Mouse (Mus musculus): ENCODE measurements around the gene Slc2a4.
A peak's percentile ranks its signal among the peaks of the same experiment; 100 is the strongest.
"Not testable (repeated sequence)": the region's sequence is repeated elsewhere in the genome, so short reads cannot be mapped to it uniquely, and the experiment has no call there.

Slc2a4 gene

GRCm38 (mm10) chr11:69970775-69971174 lies 22.8 kb upstream of the Slc2a4 start:
- no peak for DNase-seq (ENCODE audit: low spot score)

GRCm38 (mm10) chr11:69970222-69970621 lies 22.2 kb upstream of the Slc2a4 start:
- DNase-seq (ENCODE audit: low spot score), result no peak

- no peak for DNase-seq (ENCODE audit: low spot score)
Measured at GRCm38 (mm10) chr11:69968793-69969192, 20.8 kb upstream of the Slc2a4 start.

- no peak for DNase-seq (ENCODE audit: low spot score)
Measured at GRCm38 (mm10) chr11:69966860-69967517, 19.0 kb upstream of the Slc2a4 start.

- DNase-seq (ENCODE audit: low spot score), result no peak
Measured at GRCm38 (mm10) chr11:69966006-69966859, 18.2 kb upstream of the Slc2a4 start.

- DNase-seq (ENCODE audit: low spot score), result peak; percentile 89
Measured at GRCm38 (mm10) chr11:69965271-69966005, 17.4 kb upstream of the Slc2a4 start.

GRCm38 (mm10) chr11:69964650-69965270 lies 16.8 kb upstream of the Slc2a4 start, which contains the start of gene Cldn7:
Gene Cldn7 (plus strand): TSS chr11:69964779.
- DNase-seq (ENCODE audit: low spot score), result no peak

- DNase-seq (ENCODE audit: low spot score), result no peak
Measured at GRCm38 (mm10) chr11:69961841-69962240, 13.9 kb upstream of the Slc2a4 start.

- DNase-seq (ENCODE audit: low spot score), result no peak
Measured at GRCm38 (mm10) chr11:69960616-69961015, 12.6 kb upstream of the Slc2a4 start.

GRCm38 (mm10) chr11:69956218-69956617 lies 8.2 kb upstream of the Slc2a4 start:
- no peak for DNase-seq (ENCODE audit: low spot score)

- DNase-seq (ENCODE audit: low spot score), result not testable (repeated sequence)
Measured at GRCm38 (mm10) chr11:69955618-69956017, 7.6 kb upstream of the Slc2a4 start.

GRCm38 (mm10) chr11:69953267-69953915 lies 5.4 kb upstream of the Slc2a4 start:
- no peak for DNase-seq (ENCODE audit: low spot score)

GRCm38 (mm10) chr11:69952274-69952673 lies 4.3 kb upstream of the Slc2a4 start:
- DNase-seq (ENCODE audit: low spot score), result no peak

- DNase-seq (ENCODE audit: low spot score), result no peak
Measured at GRCm38 (mm10) chr11:69950807-69951459, 2.9 kb upstream of the Slc2a4 start.

GRCm38 (mm10) chr11:69948763-69949150 lies 769 bp upstream of the Slc2a4 start:
- DNase-seq (ENCODE audit: low spot score), result peak; percentile 89

GRCm38 (mm10) chr11:69947337-69948065 lies 487 bp downstream of the Slc2a4 start:
- DNase-seq (ENCODE audit: low spot score), result no peak

- no peak for DNase-seq (ENCODE audit: low spot score)
Measured at GRCm38 (mm10) chr11:69945997-69946891, 1.7 kb downstream of the Slc2a4 start.

- DNase-seq (ENCODE audit: low spot score), result no peak
Measured at GRCm38 (mm10) chr11:69945216-69945615, 2.8 kb downstream of the Slc2a4 start.

GRCm38 (mm10) chr11:69940962-69941361 lies 7.0 kb downstream of the Slc2a4 start:
- no peak for DNase-seq (ENCODE audit: low spot score)
